Mouse (Mus musculus) lung, postnatal 10 days (tissue): ENCODE measurements around the gene Nfe2l3.
"Not testable (repeated sequence)": the region's sequence is repeated elsewhere in the genome, so short reads cannot be mapped to it uniquely, and the experiment has no call there.

Experiments
- DNase-seq: peaks from one replicate; pipeline ENCODE4 v3.0.0; 2021

Gene Nfe2l3

GRCm38 (mm10) chr6:51452927-51453503 lies 20.5 kb downstream of the Nfe2l3 start:
- no peak for DNase-seq

- no peak for DNase-seq
These were observed 22.5 kb downstream of the Nfe2l3 start for GRCm38 (mm10) chr6:51454949-51455348.

GRCm38 (mm10) chr6:51456198-51456597 lies 23.7 kb downstream of the Nfe2l3 start:
- DNase-seq = no peak

- DNase-seq = no peak
These were observed 24.8 kb downstream of the Nfe2l3 start for GRCm38 (mm10) chr6:51457283-51457682.

GRCm38 (mm10) chr6:51457770-51458387 lies 25.4 kb downstream of the Nfe2l3 start:
- DNase-seq = no peak

GRCm38 (mm10) chr6:51458925-51459312 lies 26.4 kb downstream of the Nfe2l3 start:
- no peak for DNase-seq

- no peak for DNase-seq
These were observed 27.0 kb downstream of the Nfe2l3 start for GRCm38 (mm10) chr6:51459313-51460020.

GRCm38 (mm10) chr6:51460021-51460360 lies 27.5 kb downstream of the Nfe2l3 start:
- no peak for DNase-seq

GRCm38 (mm10) chr6:51460363-51460762 lies 27.9 kb downstream of the Nfe2l3 start:
- DNase-seq = no peak

- DNase-seq = peak; percentile 29
These were observed 35.2 kb downstream of the Nfe2l3 start for GRCm38 (mm10) chr6:51467649-51468048.

- DNase-seq = peak; percentile 80
These were observed 36.6 kb downstream of the Nfe2l3 start for GRCm38 (mm10) chr6:51468891-51469561.

GRCm38 (mm10) chr6:51469715-51470310 lies 37.3 kb downstream of the Nfe2l3 start, which contains the start of gene Hnrnpa2b1:
TSS of gene Hnrnpa2b1 (minus strand) at chr6:51469894.
- peak; percentile 99 for DNase-seq

GRCm38 (mm10) chr6:51470311-51471178 lies 38.1 kb downstream of the Nfe2l3 start, which contains the start of gene Cbx3:
TSS of gene Cbx3 (plus strand) at chr6:51470360.
- DNase-seq = peak; percentile 94

GRCm38 (mm10) chr6:51471179-51471505 lies 38.7 kb downstream of the Nfe2l3 start:
- DNase-seq = no peak

- DNase-seq = no peak
These were observed 39.3 kb downstream of the Nfe2l3 start for GRCm38 (mm10) chr6:51471782-51472181.

GRCm38 (mm10) chr6:51472213-51472612 lies 39.7 kb downstream of the Nfe2l3 start:
- DNase-seq = no peak

GRCm38 (mm10) chr6:51479136-51479731 lies 46.8 kb downstream of the Nfe2l3 start:
- DNase-seq = no peak

GRCm38 (mm10) chr6:51481548-51481947 lies 49.1 kb downstream of the Nfe2l3 start:
- DNase-seq = no peak

GRCm38 (mm10) chr6:51483861-51484260 lies 51.4 kb downstream of the Nfe2l3 start:
- DNase-seq = no peak

- DNase-seq = not testable (repeated sequence)
These were observed 52.1 kb downstream of the Nfe2l3 start for GRCm38 (mm10) chr6:51484556-51484955.

GRCm38 (mm10) chr6:51485646-51486045 lies 53.2 kb downstream of the Nfe2l3 start:
- no peak for DNase-seq
